Mouse (Mus musculus) liver, embryonic 14.5 days (tissue): ENCODE results near the gene Fam83d.
"Not testable (repeated sequence)": the region's sequence is repeated elsewhere in the genome, so short reads cannot be mapped to it uniquely, and the experiment has no call there.

Source experiments
- CTCF ChIP-seq: IDR thresholded peaks from 2 replicates; pipeline ENCODE4 v1.5.1; 2016; ENCODE audit warnings: antibody characterized with exemption, low read depth, control low read depth
- EP300 ChIP-seq: IDR thresholded peaks from 2 replicates; pipeline ENCODE4 v1.6.1; 2016; ENCODE audit warnings: antibody characterized with exemption, low read depth

DNA sequence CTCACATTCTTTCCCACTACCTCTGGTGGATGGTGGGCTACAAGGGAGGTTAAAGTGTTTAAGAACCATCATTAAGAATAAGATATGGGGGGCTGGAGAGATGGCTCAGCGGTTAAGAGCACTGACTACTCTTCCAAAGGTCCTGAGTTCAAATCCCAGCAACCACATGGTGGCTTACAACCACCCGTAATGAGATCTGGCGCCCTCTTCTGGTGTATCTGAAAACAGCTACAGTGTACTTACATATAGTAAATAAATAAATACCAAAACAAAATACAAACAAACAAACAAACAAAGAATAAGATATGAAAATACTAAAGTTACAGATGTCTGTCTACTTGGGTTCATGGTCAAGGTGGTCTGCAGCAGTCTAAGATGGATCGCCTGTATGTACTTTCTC, 31.6 kb upstream of the Fam83d start:
- TF ChIP-seq CTCF: peak; percentile 23; the same call in 1 of the 2 replicates
- not testable (repeated sequence) for TF ChIP-seq EP300
